Mouse (Mus musculus): Measurements from ENCODE around the gene 2010003K11Rik.
A peak's percentile ranks its signal among the peaks of the same experiment; 100 is the strongest.
"Not testable (repeated sequence)": the region's sequence is repeated elsewhere in the genome, so short reads cannot be mapped to it uniquely, and the experiment has no call there.

The 2010003K11Rik gene

DNA sequence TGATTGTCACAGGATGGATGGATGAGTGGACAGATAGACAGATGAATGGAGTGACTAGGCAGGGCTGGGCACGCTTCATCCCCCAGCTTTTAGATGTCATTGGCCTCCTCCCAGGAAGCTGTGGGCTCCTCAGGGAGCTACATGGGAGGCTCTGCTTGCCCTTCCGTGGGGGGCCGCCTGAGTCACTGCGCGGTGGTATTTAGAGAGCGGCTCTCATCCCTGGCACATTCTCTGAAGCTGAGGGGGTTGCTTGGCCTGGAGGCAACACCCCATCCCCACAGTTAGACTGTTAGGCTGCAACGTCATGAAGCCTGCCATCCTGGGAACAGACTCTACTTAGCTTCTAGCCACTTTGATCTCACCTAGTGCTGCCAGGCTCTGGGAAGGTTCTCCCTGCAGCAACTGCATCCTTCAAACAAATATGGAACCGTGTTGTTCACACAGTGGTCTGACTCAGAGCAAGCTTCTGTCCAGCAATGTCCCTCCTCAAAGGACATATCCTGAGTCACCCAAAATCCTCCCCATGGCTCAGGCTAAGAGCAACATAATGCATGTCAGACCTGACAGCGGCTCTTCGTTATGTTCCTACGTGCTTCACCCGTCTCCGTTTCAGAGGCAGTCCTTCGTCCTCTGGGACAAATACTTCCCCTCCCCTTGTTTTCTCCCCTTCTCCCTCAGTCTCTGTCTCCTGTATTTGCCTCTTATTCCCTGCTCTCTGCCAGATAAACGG, 43.1 kb downstream of the 2010003K11Rik start:
- no peak for DNase-seq

DNA sequence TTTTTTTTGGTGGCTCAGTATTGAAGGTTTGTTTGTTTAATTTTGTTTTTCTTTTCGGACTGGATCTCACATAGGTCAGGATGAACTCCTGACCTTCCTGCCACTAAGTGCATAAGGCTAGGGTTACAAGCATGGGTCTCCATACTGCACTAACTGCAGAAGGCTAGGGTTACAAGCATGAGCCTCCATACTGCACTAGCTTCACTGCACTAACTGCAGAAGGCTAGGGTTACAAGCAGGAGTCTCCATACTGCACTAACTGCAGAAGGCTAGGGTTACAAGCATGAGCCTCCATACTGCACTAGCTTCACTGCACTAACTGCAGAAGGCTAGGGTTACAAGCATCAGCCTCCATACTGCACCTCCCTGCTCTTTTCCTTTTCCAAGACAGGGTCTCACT, 44.3 kb downstream of the 2010003K11Rik start:
- not testable (repeated sequence) for DNase-seq

DNA sequence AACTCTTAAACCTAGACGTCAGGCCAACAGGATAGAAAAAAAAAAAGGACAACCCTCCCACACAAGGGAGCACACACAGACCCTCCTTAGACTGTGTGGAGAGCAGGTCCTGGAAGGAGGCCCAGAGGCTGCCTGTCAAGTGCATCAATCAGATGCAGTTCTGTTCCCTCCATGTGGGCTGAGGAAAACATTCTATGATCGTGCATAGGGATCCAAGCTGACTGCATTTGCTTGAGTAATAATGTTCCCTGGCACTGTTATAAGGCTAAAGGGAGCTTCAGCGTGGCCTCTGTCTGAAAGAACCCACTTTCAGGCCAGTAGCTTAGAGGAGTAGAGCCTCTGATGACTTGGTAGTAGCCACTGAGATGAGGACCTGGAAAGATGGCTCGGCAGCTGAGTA, 45.9 kb downstream of the 2010003K11Rik start:
- DNase-seq: peak; percentile 47 to 54

DNA sequence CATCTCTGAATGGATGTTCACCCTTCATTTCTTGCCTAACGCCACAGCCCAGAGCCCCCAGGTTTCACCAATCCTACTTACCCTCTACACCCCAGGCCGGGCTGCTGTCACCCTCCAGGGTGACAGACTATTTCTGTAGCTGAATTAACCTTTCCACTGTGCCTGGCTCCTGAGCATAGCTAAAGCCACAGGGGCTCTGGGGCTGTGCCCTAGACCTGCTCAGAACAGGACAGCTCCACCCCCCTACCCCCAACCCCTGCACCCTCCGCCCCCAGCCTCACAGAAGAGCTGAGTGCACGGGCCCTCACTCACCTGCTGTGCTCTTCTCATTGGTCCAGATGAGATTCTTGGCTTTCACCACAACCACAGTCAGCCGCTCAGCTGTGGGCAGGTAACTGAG, 46.4 kb downstream of the 2010003K11Rik start:
- DNase-seq: peak in 1 of 2 experiments; percentile 50

DNA sequence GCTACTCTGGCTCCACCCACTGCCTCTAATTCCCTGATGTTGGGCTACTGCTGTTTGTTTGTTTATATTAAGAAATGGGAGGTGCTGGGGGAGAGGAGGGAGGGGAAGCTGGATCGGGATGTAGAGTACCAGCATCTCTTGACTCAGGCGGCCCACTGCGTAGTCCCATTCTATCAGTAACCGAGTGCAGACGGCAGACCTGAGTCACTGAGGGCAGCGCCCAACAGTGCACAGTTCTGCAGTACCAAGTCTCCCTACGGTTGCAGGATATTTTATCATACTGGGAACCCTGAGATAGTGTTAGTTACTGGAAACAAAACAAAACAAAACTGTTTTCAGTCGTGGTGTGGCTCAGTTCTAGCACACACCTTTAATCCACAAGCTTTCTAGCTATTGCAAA, 47.3 kb downstream of the 2010003K11Rik start:
- DNase-seq: no peak

DNA sequence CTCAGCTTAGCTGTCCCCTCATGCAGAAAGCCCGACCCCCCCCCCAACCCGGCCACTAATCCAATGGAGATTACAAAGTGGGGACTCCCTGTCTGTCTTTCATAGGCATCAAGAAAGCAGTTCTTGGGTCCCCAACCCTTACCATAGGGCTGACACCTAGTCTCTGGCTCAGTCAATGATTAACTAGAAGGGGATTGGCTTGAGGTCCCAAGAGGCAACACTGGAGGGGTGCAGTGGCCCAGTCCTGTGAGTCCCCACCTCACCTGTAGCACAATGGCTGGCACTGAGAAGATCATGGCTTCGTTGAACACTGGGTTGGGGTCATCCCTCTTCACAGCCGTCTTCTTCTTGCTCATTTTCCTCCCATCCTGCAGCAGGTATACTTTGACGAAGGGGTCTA, 47.7 kb downstream of the 2010003K11Rik start:
- no peak for DNase-seq

DNA sequence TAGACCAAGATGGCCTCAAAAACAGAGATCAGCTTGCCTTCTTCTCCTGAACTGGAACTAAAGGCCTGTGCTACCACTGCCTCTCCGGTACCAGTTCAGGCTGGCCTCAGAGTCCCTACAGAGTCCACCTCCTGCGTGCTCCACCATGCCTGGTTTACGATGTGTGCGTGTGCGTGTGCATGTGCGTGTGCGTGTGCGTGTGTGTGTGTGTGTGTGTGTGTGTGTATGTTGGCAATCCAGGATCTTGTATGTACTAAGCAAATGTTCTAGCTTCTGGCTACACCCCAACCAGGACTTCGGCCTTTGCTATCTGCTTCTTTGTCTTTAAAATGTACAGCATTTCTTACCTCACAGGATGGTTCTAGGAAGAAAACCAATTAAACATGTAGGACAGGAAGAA, 49.2 kb downstream of the 2010003K11Rik start:
- DNase-seq: no peak

DNA sequence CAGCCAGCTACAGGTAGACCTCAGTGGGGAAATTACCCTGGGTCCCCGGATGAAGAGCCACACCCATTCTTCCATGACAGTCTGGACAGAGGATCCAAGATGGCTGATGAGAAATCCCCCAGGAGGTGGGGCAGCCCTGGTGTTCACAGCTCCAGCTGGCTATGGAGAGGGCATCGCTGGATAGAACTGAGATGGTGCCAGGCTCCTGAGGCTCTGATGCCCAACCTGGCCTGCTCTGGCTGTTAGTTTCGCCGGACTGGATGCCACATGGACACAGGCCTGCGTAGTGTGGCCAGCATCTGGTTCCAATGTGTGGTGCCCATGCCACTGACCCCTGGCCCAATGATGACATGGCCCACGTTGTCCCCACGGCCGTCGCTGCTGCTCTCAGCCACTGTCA, 50.9 kb downstream of the 2010003K11Rik start:
- DNase-seq: peak; percentile 53 to 65

Measured in cerebellum, postnatal 10 days (tissue).